Mouse (Mus musculus): ENCODE measurements around the gene Ppil3.

The Ppil3 gene

GRCm38 (mm10) chr1:58408141-58408540, 37.1 kb downstream of the Ppil3 start:
- DNase-seq, result no peak

- no peak for DNase-seq
Observed at GRCm38 (mm10) chr1:58407321-58407720, 38.0 kb downstream of the Ppil3 start.

GRCm38 (mm10) chr1:58403745-58404144, 41.5 kb downstream of the Ppil3 start:
- no peak for DNase-seq

- no peak for DNase-seq
Observed at GRCm38 (mm10) chr1:58401396-58401795, 43.9 kb downstream of the Ppil3 start.

- DNase-seq, result no peak
Observed at GRCm38 (mm10) chr1:58397731-58398130, 47.6 kb downstream of the Ppil3 start.

GRCm38 (mm10) chr1:58396179-58396578, 49.1 kb downstream of the Ppil3 start:
- DNase-seq, result no peak

GRCm38 (mm10) chr1:58395341-58395740, 49.9 kb downstream of the Ppil3 start:
- no peak for DNase-seq

GRCm38 (mm10) chr1:58393284-58394195, 51.7 kb downstream of the Ppil3 start:
- DNase-seq, result peak; percentile 60

- DNase-seq, result peak; percentile 92
Observed at GRCm38 (mm10) chr1:58392652-58393283, 52.5 kb downstream of the Ppil3 start, which contains the start of gene Bzw1. Bzw1 (plus strand) TSS chr1:58392898.

- DNase-seq, result no peak
Observed at GRCm38 (mm10) chr1:58392268-58392651, 53.0 kb downstream of the Ppil3 start.

- no peak for DNase-seq
Observed at GRCm38 (mm10) chr1:58391421-58392267, 53.6 kb downstream of the Ppil3 start.

- no peak for DNase-seq
Observed at GRCm38 (mm10) chr1:58382586-58383281, 62.6 kb downstream of the Ppil3 start.

Data from cerebellum, adult 11-12 months (tissue).